Mouse (Mus musculus): ENCODE data around the gene Serpina3g. TPM values are rescaled to one million over a fixed set of nuclear protein-coding genes. Genes with fewer than 3 reads are reported as not detected.

Serpina3g gene
- polyA plus RNA-seq (2012; rRNA removed): 2.2 and 2.9 TPM in 2 replicates

- no peaks in the 10 kb centered on the region for H3K4me1 ChIP-seq (ENCODE audit: control insufficient read depth, insufficient read depth, low read length)
- H3K4me3 ChIP-seq (replicated peaks; ENCODE audit: insufficient read depth, low read depth, low read length): no peak within 1 kb of the TSS
- no peaks in the 10 kb centered on the region for H3K27me3 ChIP-seq (ENCODE audit: control insufficient read depth, insufficient read depth, low read length)
- no peak for TF ChIP-seq CTCF (IDR thresholded peaks at IDR 0.05; ENCODE audit: borderline replicate concordance, insufficient read depth, low read depth, low read length)
- TF ChIP-seq POLR2A (IDR thresholded peaks at IDR 0.05; ENCODE audit: borderline replicate concordance, insufficient read depth, low read length): no peak
- no peak for DNase-seq
- H3K27ac ChIP-seq (ENCODE audit: insufficient read depth, low read length): no peak within 1 kb of the TSS
- WGBS: 76% methylated on average over 5 of the region's 5 CpGs
Measured at GRCm38 (mm10) chr12:104235915-104236314, at the start of gene Serpina3g. Gene Serpina3g, plus strand, starts transcription at chr12:104236245.

- H3K27me3 ChIP-seq (ENCODE audit: control insufficient read depth, insufficient read depth, low read length): no peaks in the 10 kb centered on the region
- 55% methylated on average over 2 of the region's 2 CpGs for WGBS
- no peak overlapping the region for H3K4me3 ChIP-seq (replicated peaks; ENCODE audit: insufficient read depth, low read depth, low read length)
- no peaks in the 10 kb centered on the region for H3K4me1 ChIP-seq (ENCODE audit: control insufficient read depth, insufficient read depth, low read length)
- no peak overlapping the region for H3K27ac ChIP-seq (ENCODE audit: insufficient read depth, low read length)
- no peak for DNase-seq
- TF ChIP-seq POLR2A (IDR thresholded peaks at IDR 0.05; ENCODE audit: borderline replicate concordance, insufficient read depth, low read length) (no peak), CTCF (IDR thresholded peaks at IDR 0.05; ENCODE audit: borderline replicate concordance, insufficient read depth, low read depth, low read length) (no peak)
Measured at GRCm38 (mm10) chr12:104189246-104189645, 46.8 kb upstream of the Serpina3g start.

DNA sequence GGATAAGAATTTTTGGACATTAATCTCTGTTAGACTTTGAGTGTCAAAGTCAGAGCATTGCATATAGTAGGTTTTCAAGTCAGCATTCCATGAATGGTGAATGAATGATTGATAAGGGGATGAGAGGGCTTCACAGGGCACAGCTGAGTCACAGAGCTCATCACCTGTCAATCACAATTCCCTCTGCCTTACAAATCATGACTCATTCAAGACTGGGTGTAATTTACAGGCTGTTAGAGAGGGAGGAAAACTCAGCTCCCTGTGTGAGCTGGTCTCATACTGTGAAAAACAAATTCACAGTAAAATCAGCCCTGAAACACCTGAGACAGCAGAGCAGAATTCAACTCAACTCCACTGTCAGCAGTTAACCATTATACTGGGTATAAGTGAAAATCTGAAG is 45.2 kb upstream of the Serpina3g start:
- Histone ChIP-seq H3K4me3 (replicated peaks; ENCODE audit: insufficient read depth, low read depth, low read length) (no peak overlapping the region), H3K27ac (ENCODE audit: insufficient read depth, low read length) (no peak overlapping the region), H3K27me3 (ENCODE audit: control insufficient read depth, insufficient read depth, low read length) (no peaks in the 10 kb centered on the region), H3K4me1 (ENCODE audit: control insufficient read depth, insufficient read depth, low read length) (no peaks in the 10 kb centered on the region)
- TF ChIP-seq CTCF (IDR thresholded peaks at IDR 0.05; ENCODE audit: borderline replicate concordance, insufficient read depth, low read depth, low read length) (no peak), POLR2A (IDR thresholded peaks at IDR 0.05; ENCODE audit: borderline replicate concordance, insufficient read depth, low read length) (no peak)
- DNase-seq: no peak

- WGBS: 74% methylated on average over 4 of the region's 4 CpGs
- Histone ChIP-seq H3K4me1 (ENCODE audit: control insufficient read depth, insufficient read depth, low read length) (no peaks in the 10 kb centered on the region), H3K4me3 (replicated peaks; ENCODE audit: insufficient read depth, low read depth, low read length) (no peak overlapping the region), H3K27me3 (ENCODE audit: control insufficient read depth, insufficient read depth, low read length) (no peaks in the 10 kb centered on the region), H3K27ac (ENCODE audit: insufficient read depth, low read length) (no peak overlapping the region)
- no peak for DNase-seq
- TF ChIP-seq POLR2A (IDR thresholded peaks at IDR 0.05; ENCODE audit: borderline replicate concordance, insufficient read depth, low read length): no peak
- no peak for TF ChIP-seq CTCF (IDR thresholded peaks at IDR 0.05; ENCODE audit: borderline replicate concordance, insufficient read depth, low read depth, low read length)
Measured at GRCm38 (mm10) chr12:104209149-104209548, 26.9 kb upstream of the Serpina3g start.

DNA sequence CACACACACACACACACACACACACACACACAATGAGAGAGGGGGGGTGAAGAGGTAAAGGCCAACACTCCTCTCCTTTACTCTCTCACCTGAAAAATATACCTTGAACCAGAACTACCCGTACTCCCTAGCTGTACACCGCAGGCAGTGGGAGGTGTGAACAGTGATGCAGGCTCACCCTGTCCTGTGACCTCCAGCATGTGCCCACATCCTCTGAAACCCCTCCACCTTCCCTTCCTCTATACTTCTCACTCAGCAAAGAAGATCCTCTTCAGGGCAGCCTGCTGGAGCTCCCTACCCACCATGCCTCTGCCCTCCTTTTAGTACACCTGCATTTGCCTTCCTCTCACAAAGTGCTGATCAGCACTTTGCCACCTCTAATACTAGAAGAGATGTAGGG is 26.2 kb upstream of the Serpina3g start:
- Histone ChIP-seq H3K27ac (ENCODE audit: insufficient read depth, low read length) (no peak overlapping the region), H3K4me3 (replicated peaks; ENCODE audit: insufficient read depth, low read depth, low read length) (no peak overlapping the region), H3K27me3 (ENCODE audit: control insufficient read depth, insufficient read depth, low read length) (no peaks in the 10 kb centered on the region), H3K4me1 (ENCODE audit: control insufficient read depth, insufficient read depth, low read length) (no peaks in the 10 kb centered on the region)
- TF ChIP-seq CTCF (IDR thresholded peaks at IDR 0.05; ENCODE audit: borderline replicate concordance, insufficient read depth, low read depth, low read length) (no peak), POLR2A (IDR thresholded peaks at IDR 0.05; ENCODE audit: borderline replicate concordance, insufficient read depth, low read length) (no peak)
- WGBS: 96% methylated on average over 2 of the region's 2 CpGs
- no peak for DNase-seq

GRCm38 (mm10) chr12:104213689-104214444 is 22.2 kb upstream of the Serpina3g start:
- no peaks in the 10 kb centered on the region for H3K27me3 ChIP-seq (ENCODE audit: control insufficient read depth, insufficient read depth, low read length)
- WGBS: 50% methylated on average over 2 of the region's 2 CpGs
- TF ChIP-seq POLR2A (IDR thresholded peaks at IDR 0.05; ENCODE audit: borderline replicate concordance, insufficient read depth, low read length) (no peak), CTCF (IDR thresholded peaks at IDR 0.05; ENCODE audit: borderline replicate concordance, insufficient read depth, low read depth, low read length) (no peak)
- no peak overlapping the region for H3K27ac ChIP-seq (ENCODE audit: insufficient read depth, low read length)
- no peaks in the 10 kb centered on the region for H3K4me1 ChIP-seq (ENCODE audit: control insufficient read depth, insufficient read depth, low read length)
- no peak for DNase-seq
- no peak overlapping the region for H3K4me3 ChIP-seq (replicated peaks; ENCODE audit: insufficient read depth, low read depth, low read length)

- Histone ChIP-seq H3K27me3 (ENCODE audit: control insufficient read depth, insufficient read depth, low read length) (no peaks in the 10 kb centered on the region), H3K4me3 (replicated peaks; ENCODE audit: insufficient read depth, low read depth, low read length) (no peak within 1 kb of the TSS), H3K27ac (ENCODE audit: insufficient read depth, low read length) (no peak within 1 kb of the TSS), H3K4me1 (ENCODE audit: control insufficient read depth, insufficient read depth, low read length) (no peaks in the 10 kb centered on the region)
- WGBS: 58% methylated on average over 1 of the region's 1 CpGs
- TF ChIP-seq CTCF (IDR thresholded peaks at IDR 0.05; ENCODE audit: borderline replicate concordance, insufficient read depth, low read depth, low read length) (no peak), POLR2A (IDR thresholded peaks at IDR 0.05; ENCODE audit: borderline replicate concordance, insufficient read depth, low read length) (no peak)
- DNase-seq: no peak
Measured at GRCm38 (mm10) chr12:104214445-104214753, 21.6 kb upstream of the Serpina3g start, which contains the start of gene Serpina3f. Gene Serpina3f, plus strand, starts transcription at chr12:104214544.

- Histone ChIP-seq H3K4me3 (replicated peaks; ENCODE audit: insufficient read depth, low read depth, low read length) (no peak overlapping the region), H3K27me3 (ENCODE audit: control insufficient read depth, insufficient read depth, low read length) (no peaks in the 10 kb centered on the region), H3K27ac (ENCODE audit: insufficient read depth, low read length) (no peak overlapping the region), H3K4me1 (ENCODE audit: control insufficient read depth, insufficient read depth, low read length) (no peaks in the 10 kb centered on the region)
- no peak for DNase-seq
- TF ChIP-seq CTCF (IDR thresholded peaks at IDR 0.05; ENCODE audit: borderline replicate concordance, insufficient read depth, low read depth, low read length): no peak
- WGBS: 100% methylated on average over 1 of the region's 1 CpGs
Measured at GRCm38 (mm10) chr12:104215249-104215648, 20.8 kb upstream of the Serpina3g start.

Measured in cerebellum, adult 2 months (tissue).